Mouse (Mus musculus) heart, adult 2 months (tissue): Measurements from ENCODE around the gene Tm4sf20.

Source experiments
- EP300 ChIP-seq: fragments of 200-500 bp; IDR thresholded peaks from 2 replicates; pipeline ENCODE4 v1.6.1; 2011; ENCODE audit warnings: low read depth, low read length, control low read depth; ENCODE audit not compliant: insufficient read depth
- POLR2A ChIP-seq: fragments of 200-500 bp; IDR thresholded peaks from 2 replicates; pipeline ENCODE4 v1.6.1; 2011; ENCODE audit warnings: mild to moderate bottlenecking, low read depth, low read length, control low read depth; ENCODE audit not compliant: insufficient read depth

GRCm38 (mm10) chr1:82771022-82771586, 2.8 kb upstream of the Tm4sf20 start, which contains the start of gene Gm47791:
- TF ChIP-seq POLR2A = no peak
- TF ChIP-seq EP300 = no peak
